Mouse (Mus musculus): ENCODE results near the gene Col4a4.

Gene Col4a4

DNA sequence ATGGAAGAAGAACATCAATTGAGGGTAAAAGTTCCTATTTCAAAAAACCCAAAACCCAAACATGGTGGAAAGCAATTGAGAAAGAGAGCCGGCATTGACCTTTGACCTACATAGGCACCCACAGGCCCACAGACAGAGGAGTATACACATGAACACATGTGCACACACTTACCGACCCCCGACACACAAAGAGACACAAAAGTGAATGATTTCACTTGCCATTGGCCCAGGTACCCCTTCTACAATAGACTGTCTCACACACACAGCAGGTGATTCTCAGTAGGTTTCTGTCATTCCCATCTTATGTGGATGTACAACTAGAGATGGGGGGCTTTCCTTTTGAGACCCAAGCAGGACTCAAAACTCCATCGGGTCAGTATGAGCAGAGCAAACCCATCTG, 110.8 kb downstream of the Col4a4 start:
- no peak for DNase-seq (ENCODE audit: low spot score)

DNA sequence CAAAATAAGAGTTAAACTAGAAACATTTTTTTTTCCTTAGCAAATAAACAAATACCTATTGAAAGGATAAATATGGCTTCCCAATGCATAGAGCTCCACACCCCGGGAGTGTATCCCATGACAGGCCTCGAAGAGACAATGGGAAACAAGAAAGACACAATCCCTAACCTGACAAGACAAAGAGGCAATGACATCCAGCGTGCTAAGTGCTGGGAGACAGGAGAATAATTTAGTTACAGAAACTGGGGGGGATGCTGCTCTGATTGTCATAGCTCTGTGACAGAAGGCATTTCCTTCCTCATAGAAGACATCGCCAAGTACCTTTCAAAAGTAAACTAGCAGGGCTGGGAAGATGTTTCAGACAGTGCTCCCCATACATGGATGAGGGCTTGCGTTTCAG, 111.4 kb downstream of the Col4a4 start:
- DNase-seq (ENCODE audit: low spot score): no peak

DNA sequence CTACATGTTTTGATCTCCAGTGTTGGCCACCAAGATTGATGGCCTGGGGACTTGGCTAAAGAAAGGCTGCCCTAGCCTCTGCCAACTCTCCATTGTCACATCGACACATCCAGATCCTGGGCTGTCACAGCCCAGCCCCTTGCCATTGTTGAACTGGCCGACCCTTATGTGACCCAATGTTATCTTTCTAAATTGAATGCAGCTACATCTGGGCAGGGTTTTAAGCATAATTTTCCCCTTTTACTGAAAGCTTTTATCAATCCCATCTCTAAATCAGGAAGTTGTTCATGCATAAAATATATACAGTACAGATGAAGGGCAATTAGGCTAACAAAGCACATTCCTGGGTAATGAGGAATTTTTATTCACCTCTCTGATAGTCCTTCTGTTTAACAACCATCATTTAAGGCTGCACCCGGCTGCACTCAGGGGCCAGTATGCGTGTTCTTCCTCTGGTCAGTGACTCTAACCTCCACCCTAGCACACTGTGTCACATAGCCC, 112.1 kb downstream of the Col4a4 start:
- DNase-seq (ENCODE audit: low spot score): no peak

DNA sequence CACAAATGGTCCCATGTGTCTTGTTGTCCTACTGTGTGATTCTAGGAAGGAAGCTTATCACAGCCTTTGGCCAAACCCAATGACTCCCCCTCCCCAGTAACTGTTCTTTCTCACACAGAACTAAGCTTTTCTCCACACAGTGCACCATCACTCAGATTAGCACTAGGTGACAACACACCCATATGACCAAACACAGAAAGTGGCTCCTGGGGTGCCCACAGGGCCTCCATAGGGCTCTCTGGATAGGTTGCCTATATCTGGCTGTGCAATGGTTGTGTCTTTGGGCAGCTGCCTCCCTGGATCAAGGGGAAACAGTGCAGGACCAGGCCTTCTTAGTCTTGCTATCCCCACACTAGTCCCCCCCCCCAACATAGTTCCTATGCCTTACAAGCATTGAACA, 113.2 kb downstream of the Col4a4 start:
- DNase-seq (ENCODE audit: low spot score): no peak

DNA sequence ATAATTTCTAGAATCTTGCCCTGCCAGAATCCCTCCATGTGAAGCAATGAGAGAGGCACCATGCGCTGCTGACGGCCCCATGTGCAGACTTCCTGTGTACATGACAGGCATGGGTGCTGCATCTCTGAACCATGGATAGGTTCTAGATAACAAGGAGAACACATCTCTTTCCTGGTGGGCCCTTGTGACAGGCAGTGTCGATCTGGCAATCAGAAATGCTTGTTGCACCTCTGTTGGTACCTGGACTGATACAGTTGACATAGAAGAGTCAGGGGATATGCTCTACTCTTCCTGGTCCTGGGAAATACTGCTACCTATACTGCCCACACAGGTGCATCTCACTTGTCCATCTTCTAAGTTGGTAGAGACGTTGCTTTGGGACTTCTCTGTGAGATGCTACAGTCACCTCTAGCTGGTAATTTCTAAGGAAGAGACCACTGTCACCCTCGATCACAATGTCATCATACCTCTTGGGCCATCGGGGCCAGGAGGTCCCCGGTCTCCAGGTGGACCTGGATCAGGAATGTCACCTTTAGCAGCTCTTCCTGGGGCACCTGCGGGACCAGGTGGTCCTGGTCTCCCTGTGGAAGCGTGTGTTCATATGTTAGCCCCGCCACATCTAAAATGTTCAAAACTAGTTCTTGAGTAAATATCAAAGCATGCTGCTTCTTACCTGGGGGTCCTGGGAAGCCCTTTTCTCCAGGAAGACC, 116.0 kb downstream of the Col4a4 start:
- no peak for DNase-seq (ENCODE audit: low spot score)

- no peak for DNase-seq (ENCODE audit: low spot score)
Measured at GRCm38 (mm10) chr1:82468872-82469271, 117.8 kb downstream of the Col4a4 start.

GRCm38 (mm10) chr1:82465321-82465853, 121.3 kb downstream of the Col4a4 start:
- no peak for DNase-seq (ENCODE audit: low spot score)

GRCm38 (mm10) chr1:82461041-82461440, 125.6 kb downstream of the Col4a4 start:
- DNase-seq (ENCODE audit: low spot score): no peak

GRCm38 (mm10) chr1:82459926-82460325, 126.7 kb downstream of the Col4a4 start:
- DNase-seq (ENCODE audit: low spot score): no peak

- no peak for DNase-seq (ENCODE audit: low spot score)
Measured at GRCm38 (mm10) chr1:82459350-82459749, 127.3 kb downstream of the Col4a4 start.

DNA sequence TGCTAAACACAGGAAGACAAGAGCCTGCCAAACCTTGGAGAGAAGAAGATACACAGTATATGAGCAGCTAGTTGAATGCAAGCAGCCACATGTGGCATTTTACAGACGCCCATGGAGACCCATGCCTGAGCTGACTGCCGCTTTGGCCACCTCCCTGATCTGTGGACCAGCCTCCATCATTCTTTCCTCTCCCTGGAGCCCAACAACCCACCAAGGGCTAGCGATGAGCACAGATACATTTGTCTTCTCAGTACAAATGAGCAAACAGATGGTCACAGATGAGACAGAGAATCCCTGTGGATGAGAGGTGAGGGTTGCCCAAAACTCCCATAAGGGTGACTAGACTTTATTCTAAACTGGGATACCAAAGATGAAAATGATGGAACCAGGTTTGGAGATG, 132.6 kb downstream of the Col4a4 start:
- no peak for DNase-seq (ENCODE audit: low spot score)

DNA sequence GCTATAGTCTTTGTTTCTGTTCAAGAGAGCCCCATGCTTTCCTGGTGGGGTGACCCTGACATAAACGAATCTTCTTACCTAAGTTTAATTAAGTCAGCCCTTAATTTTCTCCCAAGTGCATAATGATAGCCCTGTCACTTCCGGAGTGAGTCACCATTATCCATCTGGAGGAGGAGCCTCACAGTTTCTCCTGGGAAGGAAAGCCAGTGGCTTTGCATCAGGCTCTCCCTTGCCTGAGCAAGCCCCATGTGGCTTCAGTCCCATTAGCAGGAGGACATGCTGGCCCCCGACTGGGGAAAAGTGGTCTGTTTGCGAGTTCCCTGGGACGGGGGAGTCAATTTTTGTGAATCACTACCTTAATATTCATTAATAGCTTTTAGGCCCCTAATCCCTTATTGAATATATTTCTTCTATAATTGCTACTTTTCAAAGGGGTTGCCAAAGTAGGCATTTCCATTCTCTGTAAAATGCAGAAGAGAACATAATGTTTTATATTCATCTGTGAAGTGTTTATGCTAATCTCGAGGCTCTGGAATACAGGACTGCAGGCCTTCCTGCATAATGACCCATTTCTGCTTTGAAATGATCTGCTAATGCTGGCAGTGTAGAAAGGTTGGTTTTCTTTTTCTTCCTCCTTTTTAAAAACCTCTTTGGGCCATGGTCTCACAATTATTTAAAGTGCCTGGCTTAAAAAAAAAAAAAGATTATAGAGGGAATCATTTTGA, 134.6 kb downstream of the Col4a4 start:
- DNase-seq (ENCODE audit: low spot score): no peak

DNA sequence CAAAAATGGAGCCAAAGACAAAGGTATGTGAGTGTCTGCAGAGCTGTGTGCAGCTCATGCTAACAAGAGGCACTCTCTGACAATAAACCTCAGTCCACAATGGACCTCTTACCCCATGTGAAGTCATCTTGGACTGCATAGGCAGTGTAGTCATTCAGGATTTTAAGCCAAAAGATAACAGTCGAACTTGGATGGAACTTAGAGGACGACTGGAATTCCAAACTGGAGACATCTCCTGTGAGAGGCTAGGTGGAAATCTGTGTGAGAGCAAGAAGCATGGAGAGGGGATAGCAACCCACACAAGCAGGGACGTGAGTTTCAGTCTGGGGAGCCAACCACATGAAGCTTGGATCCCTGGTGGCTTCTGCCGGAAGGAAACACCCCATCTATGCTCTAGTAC, 136.8 kb downstream of the Col4a4 start:
- DNase-seq (ENCODE audit: low spot score): no peak

- DNase-seq (ENCODE audit: low spot score): no peak
Measured at GRCm38 (mm10) chr1:82446049-82446448, 140.6 kb downstream of the Col4a4 start.

DNA sequence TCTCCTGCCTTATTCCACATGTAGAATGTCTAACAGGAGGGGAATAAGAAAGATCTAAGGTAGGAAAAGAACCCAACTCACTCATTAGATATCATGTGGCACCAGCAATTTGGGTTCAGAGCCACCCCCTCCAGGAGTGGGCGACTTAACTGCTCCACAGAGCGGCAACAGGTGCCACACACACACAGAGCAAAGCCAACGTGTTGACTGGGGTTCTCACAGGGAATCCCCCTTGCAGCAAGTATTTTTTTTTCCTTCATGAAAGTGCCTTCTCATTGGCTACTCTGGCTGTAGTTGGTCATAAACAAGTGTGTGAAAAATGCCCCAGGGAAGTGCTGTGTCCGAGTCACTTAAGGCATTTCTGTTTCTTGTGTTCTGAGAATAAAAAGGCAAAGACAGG, 143.1 kb downstream of the Col4a4 start:
- no peak for DNase-seq (ENCODE audit: low spot score)

GRCm38 (mm10) chr1:82440123-82440522, 146.5 kb downstream of the Col4a4 start:
- DNase-seq (ENCODE audit: low spot score): no peak

GRCm38 (mm10) chr1:82437273-82437672, 149.4 kb downstream of the Col4a4 start:
- DNase-seq (ENCODE audit: low spot score): no peak

DNA sequence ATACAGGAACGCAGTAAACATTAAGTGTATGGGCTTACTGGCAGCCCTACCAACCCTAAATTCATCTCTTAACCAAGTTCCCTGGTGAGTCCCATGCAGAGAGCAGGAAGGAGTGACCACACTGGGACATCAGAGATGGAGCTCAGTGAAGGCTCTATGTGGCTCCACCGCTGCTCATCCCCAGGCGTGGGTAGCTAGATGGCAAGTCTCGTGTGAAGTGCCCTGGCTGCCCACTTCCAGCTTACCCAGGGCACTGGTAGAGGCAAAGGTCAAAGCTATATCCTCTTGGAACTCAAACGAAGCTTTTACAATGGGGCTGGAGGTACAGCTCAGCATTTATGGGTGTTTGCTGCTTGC, 153.0 kb downstream of the Col4a4 start:
- no peak for DNase-seq (ENCODE audit: low spot score)

- DNase-seq (ENCODE audit: low spot score): peak; percentile 39
Measured at GRCm38 (mm10) chr1:82432919-82433648, 153.6 kb downstream of the Col4a4 start.

GRCm38 (mm10) chr1:82429061-82429460, 157.6 kb downstream of the Col4a4 start:
- no peak for DNase-seq (ENCODE audit: low spot score)

- DNase-seq (ENCODE audit: low spot score): no peak
Measured at GRCm38 (mm10) chr1:82427729-82428128, 158.9 kb downstream of the Col4a4 start.

DNA sequence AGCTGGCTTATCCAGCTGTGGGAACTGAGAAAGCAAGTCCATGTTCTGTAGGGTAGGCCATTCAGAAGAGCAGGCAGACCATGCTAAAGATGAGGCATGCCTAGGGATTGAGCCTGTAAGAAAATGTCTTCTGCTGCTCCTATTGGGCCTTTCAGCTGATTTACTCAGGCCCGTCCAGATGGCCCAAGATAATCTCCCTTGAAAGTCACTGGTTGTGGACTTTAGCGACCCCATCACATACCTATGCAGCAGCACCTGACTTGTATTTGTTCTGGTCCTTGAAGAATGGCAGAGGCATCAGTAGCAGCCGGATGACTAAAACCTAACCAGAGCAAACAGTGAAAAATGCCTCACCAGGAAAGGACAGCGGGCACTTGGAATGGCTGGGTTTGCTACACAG, 171.0 kb downstream of the Col4a4 start:
- no peak for DNase-seq (ENCODE audit: low spot score)

Data from yolk sac, embryonic 10.5 days (tissue).